Mouse (Mus musculus) NIH3T3 (cell line): ENCODE results near the gene Tekt2.

Source experiments
- DNase-seq: peaks from one replicate; pipeline ENCODE4 v3.0.0-alpha.2; 2012; ENCODE audit warnings: low read depth

Tekt2 gene

GRCm38 (mm10) chr4:126309211-126309921 lies 16.1 kb downstream of the Tekt2 start:
- DNase-seq, result peak; percentile 35

DNA sequence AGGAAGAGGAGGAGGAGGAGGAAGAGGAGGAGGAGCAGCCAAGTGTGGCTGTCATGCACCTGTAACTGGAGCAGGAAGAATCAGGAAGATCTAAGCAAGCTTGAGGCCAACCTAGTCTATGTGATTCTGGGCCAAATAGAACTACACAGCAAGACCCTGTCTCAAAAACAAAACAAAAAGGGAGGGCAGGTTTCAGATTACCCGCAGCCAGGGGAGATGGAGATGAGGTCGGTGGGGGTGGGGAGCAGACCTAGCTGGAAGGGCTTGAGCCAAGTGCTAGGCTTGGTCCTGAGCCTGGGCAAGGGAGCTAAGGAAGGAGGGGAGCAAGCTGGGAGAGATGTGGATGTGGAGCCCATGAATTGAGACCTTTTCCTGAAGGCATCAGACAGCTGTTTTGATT lies 18.7 kb downstream of the Tekt2 start:
- no peak for DNase-seq

- DNase-seq, result no peak
Observed at GRCm38 (mm10) chr4:126306058-126306457, 19.4 kb downstream of the Tekt2 start.

GRCm38 (mm10) chr4:126305428-126305827 lies 20.1 kb downstream of the Tekt2 start:
- DNase-seq, result no peak

- DNase-seq, result no peak
Observed at GRCm38 (mm10) chr4:126303877-126304276, 21.6 kb downstream of the Tekt2 start.

DNA sequence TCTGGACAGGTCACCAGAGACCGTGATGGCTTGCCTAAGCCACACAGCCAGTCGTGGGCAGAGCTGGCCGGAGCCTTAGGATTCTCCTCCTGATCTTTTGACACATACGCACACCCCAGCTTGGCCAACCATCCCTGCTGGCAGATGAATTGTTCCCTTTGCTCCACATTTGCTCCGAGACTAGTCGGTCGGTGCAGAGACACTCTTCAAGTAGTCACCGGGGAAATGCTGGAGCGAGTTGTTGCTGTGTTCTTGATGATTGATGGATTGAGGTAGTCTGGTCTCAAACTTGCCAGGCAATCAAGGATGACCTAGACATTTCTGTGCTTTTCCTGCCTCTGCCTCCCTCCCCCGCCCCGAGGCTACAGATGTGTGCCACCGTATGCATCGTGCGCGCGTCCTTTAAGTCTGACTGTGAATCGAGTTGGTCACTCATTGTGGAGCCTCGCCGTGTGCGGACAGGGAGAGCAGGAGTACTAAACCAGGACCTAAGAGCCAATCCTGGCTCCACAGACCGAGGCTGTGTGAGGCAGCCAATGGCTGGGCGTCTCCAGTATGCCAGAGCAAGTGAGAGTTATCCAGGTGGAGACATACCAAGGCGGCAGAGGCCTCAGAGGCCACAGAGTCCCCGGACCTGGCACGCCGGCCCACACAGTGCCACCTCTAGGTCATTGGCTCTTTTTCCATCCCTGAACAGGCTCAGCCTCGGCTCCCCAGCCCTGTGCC lies 23.7 kb downstream of the Tekt2 start:
- peak; percentile 75 for DNase-seq

- peak; percentile 91 for DNase-seq
Observed at GRCm38 (mm10) chr4:126300916-126301583, 24.4 kb downstream of the Tekt2 start.

DNA sequence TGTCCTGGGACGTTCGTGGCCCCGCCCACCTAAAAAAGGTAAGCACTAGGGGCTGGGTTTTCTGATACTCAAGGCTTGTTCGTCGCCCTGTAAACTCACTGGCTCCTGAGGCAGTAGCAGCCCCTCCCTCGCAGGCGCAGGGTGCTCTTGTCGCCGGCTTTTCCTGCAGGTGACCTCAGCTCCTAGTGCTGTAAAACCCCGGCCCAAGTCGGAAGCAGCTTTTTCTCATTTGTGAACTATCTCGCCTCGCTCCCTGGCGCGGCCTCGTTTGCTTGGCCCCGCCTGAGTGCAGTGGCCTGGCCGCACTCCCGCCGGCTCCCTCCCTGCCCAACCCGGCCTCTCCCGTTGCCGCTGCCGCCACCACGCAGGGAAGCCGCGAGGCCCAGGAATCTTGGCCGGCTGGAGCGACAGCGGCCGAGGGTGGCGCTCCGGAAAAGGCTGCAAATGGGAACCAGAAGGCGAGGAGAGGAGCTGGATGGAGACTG lies 28.8 kb downstream of the Tekt2 start:
- DNase-seq, result no peak

GRCm38 (mm10) chr4:126295937-126296336 lies 29.6 kb downstream of the Tekt2 start:
- no peak for DNase-seq

GRCm38 (mm10) chr4:126295152-126295551 lies 30.3 kb downstream of the Tekt2 start:
- DNase-seq, result no peak

- DNase-seq, result peak; percentile 33
Observed at GRCm38 (mm10) chr4:126291196-126291595, 34.3 kb downstream of the Tekt2 start.

DNA sequence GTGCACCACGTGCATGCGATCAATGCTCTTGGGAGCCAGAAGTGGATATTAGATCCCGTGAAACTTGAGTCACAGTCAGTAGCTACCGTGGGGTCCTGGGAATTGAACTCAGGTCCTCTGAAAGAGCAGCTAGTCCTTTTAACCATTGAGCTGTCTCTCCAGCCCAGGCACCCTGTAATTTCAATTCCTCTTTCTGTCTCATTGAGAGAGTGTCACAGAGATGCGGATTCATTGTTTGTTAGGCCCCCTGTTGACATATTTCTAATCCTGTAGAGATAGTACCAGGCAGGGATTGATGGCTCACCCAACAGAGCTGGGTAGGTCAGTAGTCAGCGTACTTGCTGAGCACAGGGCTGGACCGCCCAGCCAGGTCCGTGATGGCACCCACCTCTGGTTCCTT lies 35.2 kb downstream of the Tekt2 start:
- no peak for DNase-seq

DNA sequence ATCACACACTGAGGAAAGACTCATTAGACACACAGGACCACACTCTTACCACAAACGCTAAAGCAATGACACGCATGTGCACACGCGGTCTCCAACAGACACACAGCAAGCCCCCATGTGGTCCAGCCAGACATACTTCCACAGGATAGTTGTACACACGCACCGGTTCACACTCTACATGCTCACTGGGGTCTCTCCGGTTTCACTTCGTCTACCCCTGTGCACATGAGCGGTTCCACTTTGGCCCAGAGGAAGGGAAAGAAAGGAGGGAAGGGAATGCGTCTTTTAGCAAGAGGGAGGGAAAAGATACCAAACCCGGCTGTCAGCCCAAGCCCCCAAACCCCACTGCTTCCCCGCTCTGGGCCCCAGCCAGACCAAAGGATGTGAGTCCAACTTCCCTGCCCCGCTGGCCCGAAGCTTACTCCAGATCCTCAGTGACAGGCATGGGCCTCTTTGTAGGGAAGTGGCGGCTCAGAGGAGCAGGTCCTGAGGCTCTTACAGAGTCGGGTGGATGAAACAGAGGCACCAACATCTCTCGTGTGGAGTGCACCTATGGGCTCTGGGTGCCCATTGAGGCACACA lies 37.3 kb downstream of the Tekt2 start:
- DNase-seq, result no peak

DNA sequence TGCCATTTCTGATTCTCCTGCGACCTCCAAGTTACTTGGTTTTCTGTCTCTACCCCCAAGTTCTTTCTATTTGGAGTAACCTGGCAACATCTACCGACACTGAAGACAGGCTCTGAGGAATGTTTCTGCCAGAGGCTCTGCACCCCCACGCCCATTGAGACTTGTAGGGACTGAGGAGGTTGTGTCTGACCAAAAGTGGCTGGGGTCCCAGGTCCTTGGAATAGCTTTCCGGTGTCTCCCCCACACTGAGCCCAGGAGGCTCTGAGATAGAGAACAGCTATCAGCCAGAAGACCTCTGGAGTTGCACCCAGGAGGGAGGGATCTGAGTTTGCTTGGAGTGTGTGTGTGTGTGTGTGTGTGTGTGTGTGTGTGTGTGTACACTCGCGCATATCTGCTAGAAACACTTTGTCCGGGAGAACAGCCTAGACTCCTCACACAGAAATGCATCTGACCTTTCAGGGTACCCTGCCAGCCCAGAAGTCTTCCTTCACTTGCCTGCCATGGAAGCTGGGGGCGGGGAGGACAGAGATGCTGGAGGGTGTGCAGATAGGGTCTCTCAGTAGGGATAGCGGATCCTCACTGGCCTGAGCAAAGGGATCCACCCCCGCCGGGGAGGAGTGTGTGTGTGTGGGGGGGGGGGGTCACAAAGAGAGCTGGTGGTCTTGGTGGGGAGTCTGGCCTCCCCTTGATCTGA lies 38.0 kb downstream of the Tekt2 start:
- DNase-seq, result no peak

DNA sequence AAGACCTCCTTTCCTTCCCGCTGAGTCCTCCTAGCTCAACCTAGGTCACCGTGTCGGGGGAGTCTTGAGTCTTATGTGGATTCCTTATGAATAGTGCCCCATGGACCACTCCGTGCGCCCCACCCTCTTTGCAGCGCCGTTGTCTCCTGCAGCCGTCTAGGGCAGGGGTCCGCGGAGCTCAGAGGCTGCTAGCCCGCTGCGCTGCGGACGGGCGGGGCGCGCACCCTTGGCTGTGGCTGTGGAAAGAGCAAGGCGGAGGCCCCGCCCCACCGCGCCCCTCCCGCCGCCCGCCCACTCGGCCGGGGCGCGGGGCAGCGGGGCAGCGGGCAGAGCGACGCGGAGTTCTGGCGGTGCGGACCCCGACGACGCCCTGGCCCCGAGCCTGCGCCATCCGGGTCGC lies 39.0 kb downstream of the Tekt2 start, which contains the start of gene Col8a2:
Gene Col8a2 (plus strand): TSS at position 302 of the 400 bp plus-strand sequence.
- DNase-seq, result no peak

DNA sequence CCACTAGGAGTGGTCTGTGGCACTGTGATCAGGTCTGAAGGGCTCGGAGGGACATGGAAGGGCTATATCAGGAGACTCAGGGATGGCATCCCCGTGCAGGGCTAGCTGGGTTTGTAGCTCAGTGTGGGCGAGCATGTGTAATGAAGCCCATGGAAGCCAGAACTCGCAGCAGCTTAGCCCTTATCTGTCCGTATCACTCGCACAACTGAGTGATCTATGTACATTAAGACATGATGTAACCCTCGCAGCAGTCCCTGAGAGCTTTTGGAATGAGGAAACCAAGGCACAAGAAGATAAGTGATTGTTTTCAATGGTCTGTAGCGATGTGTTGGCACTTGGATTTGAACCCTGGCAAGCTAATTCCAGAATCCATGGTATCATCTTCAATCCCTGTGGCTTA lies 41.9 kb downstream of the Tekt2 start:
- DNase-seq, result no peak

- no peak for DNase-seq
Observed at GRCm38 (mm10) chr4:126281706-126282105, 43.8 kb downstream of the Tekt2 start.

DNA sequence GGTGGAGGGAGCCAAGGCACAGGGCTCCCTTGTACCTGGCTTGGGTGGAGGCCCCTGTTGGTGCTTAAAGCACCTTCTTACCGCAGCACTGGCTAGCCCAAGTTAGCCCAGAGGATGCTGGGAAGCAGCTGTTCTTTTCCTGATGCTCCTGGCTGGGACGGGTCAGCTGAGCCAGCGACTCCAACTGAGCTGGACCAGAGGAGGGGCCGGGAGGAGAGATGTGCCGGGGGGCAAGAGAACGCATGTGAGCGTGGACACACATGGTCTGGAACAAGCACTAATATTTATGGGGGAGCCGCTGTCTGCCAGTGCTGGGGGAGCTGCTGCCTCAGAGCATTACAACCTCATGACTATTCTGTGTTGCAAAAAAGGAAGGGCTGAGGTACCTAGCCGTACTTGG lies 46.5 kb downstream of the Tekt2 start:
- no peak for DNase-seq

DNA sequence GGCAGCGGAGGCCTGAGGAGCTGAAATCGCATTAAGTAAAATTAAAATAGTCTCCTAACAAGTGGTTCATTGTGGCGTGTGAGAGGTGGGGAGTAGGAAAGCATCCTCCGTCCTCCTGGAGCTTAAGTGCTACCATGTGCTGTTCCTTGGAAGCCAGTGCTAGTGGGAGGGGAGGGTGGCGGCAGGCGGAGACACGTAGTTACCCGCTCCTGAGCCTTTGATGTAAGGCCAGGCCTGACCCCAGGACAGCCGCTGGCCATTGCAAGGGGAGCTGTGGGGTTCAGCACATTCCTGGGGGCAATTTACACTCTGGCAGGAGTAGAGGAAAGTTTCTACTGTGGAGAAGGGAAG lies 46.9 kb downstream of the Tekt2 start:
- DNase-seq, result no peak

GRCm38 (mm10) chr4:126277906-126278564 lies 47.5 kb downstream of the Tekt2 start:
- peak; percentile 77 for DNase-seq

DNA sequence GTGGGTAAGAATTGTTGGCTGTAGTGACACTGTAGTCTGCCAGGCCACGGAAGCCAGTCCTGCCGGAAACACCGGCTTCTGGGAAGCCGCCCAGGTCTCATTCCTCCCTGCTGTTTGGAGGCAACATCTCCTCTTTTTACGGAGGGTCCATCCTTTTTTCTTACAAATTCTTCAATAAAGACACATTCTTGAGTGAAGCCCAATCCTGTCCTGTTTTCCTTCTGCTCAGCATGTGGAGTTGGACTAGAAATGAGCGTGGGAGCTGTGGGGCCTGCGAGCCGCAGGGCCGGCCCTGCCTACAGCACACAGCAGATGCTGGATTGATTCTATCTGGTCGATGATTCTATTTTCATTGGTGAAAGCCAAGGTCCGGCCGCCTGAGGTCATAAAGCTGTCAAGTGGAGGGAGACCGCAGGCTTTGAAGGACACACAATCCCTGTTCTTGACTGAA lies 49.8 kb downstream of the Tekt2 start:
- no peak for DNase-seq
